Mouse (Mus musculus) liver, adult 2 months (tissue): ENCODE measurements around the gene Muc2.

ENCODE experiments used
- CTCF ChIP-seq: fragments of 200-500 bp; IDR thresholded peaks from 2 replicates; pipeline ENCODE4 v1.5.1; 2011; ENCODE audit warnings: low read depth, low read length, control low read depth
- POLR2A ChIP-seq: fragments of 200-500 bp; IDR thresholded peaks from 2 replicates; pipeline ENCODE4 v1.6.1; 2011; ENCODE audit warnings: low read length, control low read depth; ENCODE audit not compliant: insufficient read depth; ENCODE audit errors: extremely low read depth

DNA sequence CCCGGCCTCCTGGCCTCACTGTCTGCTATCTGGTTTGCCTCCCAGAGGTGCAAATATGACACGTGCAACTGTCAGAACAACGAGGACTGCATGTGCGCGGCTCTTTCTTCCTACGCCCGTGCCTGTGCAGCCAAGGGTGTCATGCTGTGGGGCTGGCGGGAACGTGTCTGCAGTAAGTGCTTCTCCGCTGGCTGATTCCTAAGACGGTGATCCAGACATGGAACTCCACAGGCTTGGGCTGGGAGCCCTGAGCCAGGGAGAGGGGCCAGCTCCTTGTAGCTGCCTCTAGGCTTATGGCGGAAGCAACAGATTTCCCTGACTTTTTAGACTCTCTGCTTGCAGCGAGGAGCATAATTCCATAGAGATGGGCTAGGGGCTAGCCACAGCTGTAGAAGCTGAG lies 6.4 kb downstream of the Muc2 start:
- TF ChIP-seq CTCF (no peak), POLR2A (no peak)
